Comparison of ENCODE assay signal across 8 mouse cellular contexts in the genomic region with DNA sequence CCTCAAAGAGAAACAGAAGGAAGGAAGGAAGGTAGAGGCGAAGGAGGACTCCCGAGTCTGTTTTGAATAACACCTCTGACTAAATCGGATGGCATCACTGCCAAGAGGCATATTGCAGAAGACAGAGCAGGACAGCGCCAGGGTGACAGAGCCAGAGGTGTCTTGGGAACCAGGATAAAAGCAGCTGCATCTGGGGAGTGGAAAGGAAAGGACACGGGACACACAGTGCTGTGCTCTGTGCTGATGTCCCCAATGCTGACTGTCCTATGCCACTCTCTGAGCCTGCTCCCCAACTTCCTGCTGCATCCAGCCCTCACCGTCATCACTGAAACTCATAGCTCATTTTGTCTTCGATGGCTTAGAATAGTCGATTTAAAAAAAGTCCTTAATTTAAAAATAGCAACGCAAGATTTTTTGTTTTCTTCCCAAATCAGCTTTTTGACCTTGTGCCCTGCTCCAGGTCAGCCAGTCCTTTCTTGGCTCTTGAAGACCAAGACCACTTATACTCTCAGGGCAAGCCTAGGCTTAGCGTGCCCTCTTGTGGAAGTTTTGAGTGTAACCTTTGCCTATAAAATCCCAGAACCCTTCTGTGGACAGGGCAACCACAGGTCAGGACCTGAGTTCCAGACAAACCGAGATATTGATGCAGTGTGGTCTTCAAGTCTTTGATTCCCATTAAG. TPM values are rescaled to one million over a fixed set of nuclear protein-coding genes. Genes with fewer than 3 reads are reported as not detected.
A peak's percentile ranks its signal among the peaks of the same experiment; 100 is the strongest.
DNase-seq lines count a peak whose midpoint lies in the region; ATAC-seq and TF ChIP-seq lines count a peak whose summit lies in the region.

No protein-coding gene starts in this region.

- TF ChIP-seq CTCF in cortical plate, adult 2 months (IDR thresholded peaks at IDR 0.05; ENCODE audit: extremely low read depth, insufficient read depth, low read length): peak; percentile 81
- TF ChIP-seq CTCF in lung, postnatal 0 days (IDR thresholded peaks at IDR 0.05): peak; percentile 91

- DNase-seq in urinary bladder, postnatal 36 days (ENCODE audit: low spot score in 2 of 2): peak; percentile 34 to 46
- DNase-seq in urinary bladder, postnatal 4 days (ENCODE audit: low spot score in 2 of 2): no peak
- peak; percentile 73 for DNase-seq in lung, postnatal 0 days (ENCODE audit: low spot score)
- DNase-seq in right cerebral cortex, postnatal 10 days (ENCODE audit: low spot score in 2 of 2): peak; percentile 38 to 69
- DNase-seq in spleen, postnatal 14 days (ENCODE audit: low spot score in 2 of 2): no peak

- no peak for TF ChIP-seq EP300 in lung, postnatal 0 days (IDR thresholded peaks at IDR 0.05)

- H3K36me3 ChIP-seq in heart, embryonic 13.5 days: no peaks in the 10 kb centered on the region
- H3K36me3 ChIP-seq in kidney, embryonic 15.5 days: no peaks in the 10 kb centered on the region
- H3K36me3 ChIP-seq in lung, postnatal 0 days (ENCODE audit: insufficient read depth, low read length): no peaks in the 10 kb centered on the region

- TF ChIP-seq POLR2A in cortical plate, adult 2 months (IDR thresholded peaks at IDR 0.05; ENCODE audit: extremely low read depth, insufficient read depth, low read length): no peak

- 23% methylated on average over 11 of the region's 11 CpGs for whole genome bisulfite sequencing in heart, embryonic 13.5 days
- WGBS in kidney, embryonic 15.5 days: 20% methylated on average over 11 of the region's 11 CpGs
- WGBS in lung, postnatal 0 days: 17% methylated on average over 11 of the region's 11 CpGs

- peak overlapping the region; percentile 62 for H3K9ac ChIP-seq in heart, embryonic 13.5 days
- no peak overlapping the region for H3K9ac ChIP-seq in kidney, embryonic 15.5 days
- no peak overlapping the region for H3K9ac ChIP-seq in lung, postnatal 0 days (replicated peaks; ENCODE audit: low read depth)

- H3K9me3 ChIP-seq in heart, embryonic 13.5 days: no peaks in the 10 kb centered on the region
- no peaks in the 10 kb centered on the region for H3K9me3 ChIP-seq in kidney, embryonic 15.5 days (replicated peaks)
- no peaks in the 10 kb centered on the region for H3K9me3 ChIP-seq in lung, postnatal 0 days (ENCODE audit: low read length)

- peaks cover 37% of the 10 kb centered on the region for H3K27me3 ChIP-seq in heart, embryonic 13.5 days (replicated peaks)
- H3K27me3 ChIP-seq in kidney, embryonic 15.5 days: peaks cover 14% of the 10 kb centered on the region
- H3K27me3 ChIP-seq in lung, postnatal 0 days (replicated peaks; ENCODE audit: insufficient read depth, low read length): peaks cover under 1% of the 10 kb centered on the region; the same call in 1 of the 2 replicates

- H3K4me3 ChIP-seq in cortical plate, adult 2 months (ENCODE audit: insufficient read depth, low read length): no peak overlapping the region
- H3K4me3 ChIP-seq in heart, embryonic 13.5 days: no peak overlapping the region
- H3K4me3 ChIP-seq in kidney, embryonic 15.5 days (replicated peaks): no peak overlapping the region
- H3K4me3 ChIP-seq in lung, postnatal 0 days (ENCODE audit: low read depth, low read length): no peak overlapping the region

- no peaks in the 10 kb centered on the region for H3K4me1 ChIP-seq in cortical plate, adult 2 months (ENCODE audit: control insufficient read depth, insufficient read depth, low read length)
- H3K4me1 ChIP-seq in heart, embryonic 13.5 days: peaks cover 27% of the 10 kb centered on the region
- H3K4me1 ChIP-seq in kidney, embryonic 15.5 days: peaks cover 17% of the 10 kb centered on the region
- H3K4me1 ChIP-seq in lung, postnatal 0 days (ENCODE audit: insufficient read depth, low read depth, low read length): peaks cover 8% of the 10 kb centered on the region; the same call in 1 of the 2 replicates

- ATAC-seq in heart, embryonic 13.5 days (ENCODE audit: extremely low read depth, insufficient number of reproducible peaks, low FRiP score, low TSS enrichment): peak; percentile 42; the same call in 1 of the 2 replicates
- peak; percentile 73; the same call in 1 of the 2 replicates for ATAC-seq in kidney, embryonic 15.5 days (replicated peaks; ENCODE audit: low FRiP score)
- peak; percentile 61 for ATAC-seq in lung, postnatal 0 days

- no peak overlapping the region for H3K27ac ChIP-seq in cortical plate, adult 2 months (ENCODE audit: insufficient read depth, low read length)
- H3K27ac ChIP-seq in heart, embryonic 13.5 days (replicated peaks): peak overlapping the region; percentile 48
- H3K27ac ChIP-seq in kidney, embryonic 15.5 days: peak overlapping the region; percentile 79
- H3K27ac ChIP-seq in lung, postnatal 0 days (ENCODE audit: low read length): no peak overlapping the region

- H3K4me2 ChIP-seq in heart, embryonic 13.5 days: peak overlapping the region; percentile 52
- peak overlapping the region; percentile 37 for H3K4me2 ChIP-seq in kidney, embryonic 15.5 days
- H3K4me2 ChIP-seq in lung, postnatal 0 days (replicated peaks; ENCODE audit: low read depth, low read length): peak overlapping the region; percentile 40

RNA-seq across cellular contexts. Expression of gene Pou2f3, which starts 0.7 kb away (rescaled TPM):
- 0.13 and 0.25 TPM in 2 replicates for polyA plus RNA-seq in cortical plate, adult 2 months (2012; rRNA removed)
- not detected in 2 replicates for polyA plus RNA-seq in heart, embryonic 13.5 days (2015; fragmentation: Nextera tagmentation; extraction: Ambion mirVana)
- 0.17 TPM in 1 of 2 replicates, not detected in the other for polyA plus RNA-seq in kidney, embryonic 15.5 days (2015; fragmentation: Nextera tagmentation; extraction: Ambion mirVana)
- 0.07 and 0.13 TPM in 2 replicates for polyA plus RNA-seq in lung, postnatal 0 days (2015; fragmentation: Nextera tagmentation; extraction: Ambion mirVana)

RNA-seq across cellular contexts. Expression of gene Oaf, which starts 28.8 kb away (rescaled TPM):
- 23.8 and 24.6 TPM in 2 replicates for polyA plus RNA-seq in cortical plate, adult 2 months (2012; rRNA removed)
- polyA plus RNA-seq in heart, embryonic 13.5 days (2015; fragmentation: Nextera tagmentation; extraction: Ambion mirVana): 28.0 and 29.7 TPM in 2 replicates
- 53.9 and 59.5 TPM in 2 replicates for polyA plus RNA-seq in kidney, embryonic 15.5 days (2015; fragmentation: Nextera tagmentation; extraction: Ambion mirVana)
- 14.8 and 19.6 TPM in 2 replicates for polyA plus RNA-seq in lung, postnatal 0 days (2015; fragmentation: Nextera tagmentation; extraction: Ambion mirVana)

Comparison
In these comparisons a context has a peak if more than half of its experiments do, and no peak if none do; other contexts are left out.
1. DNase-seq: peak in urinary bladder, postnatal 36 days (2 of 2), lung, postnatal 0 days (single experiment) and right cerebral cortex, postnatal 10 days (2 of 2); none in urinary bladder, postnatal 4 days (0 of 2) and spleen, postnatal 14 days (0 of 2).
2. H3K27ac ChIP-seq: peak in heart, embryonic 13.5 days (single experiment) and kidney, embryonic 15.5 days (single experiment); none in cortical plate, adult 2 months (single experiment) and lung, postnatal 0 days (single experiment).
3. Peak in every context shown above with its lines, with median percentiles within 50 percentile points of each other: ATAC-seq and H3K4me2 ChIP-seq.